Mouse (Mus musculus) E14TG2a.4 (cell line): Measurements from ENCODE around the gene Prph.

Experiments used
- H3K27me3 ChIP-seq: 2 replicates; pipeline ENCODE4 v1.6.1; 2014; ENCODE audit warnings: low read length, control low read depth; ENCODE audit not compliant: insufficient read depth
- H3K36me3 ChIP-seq: 2 replicates; pipeline ENCODE4 v1.6.1; 2014; ENCODE audit warnings: low read length, control low read depth; ENCODE audit not compliant: insufficient read depth
- H3K4me1 ChIP-seq: replicated peaks from 2 replicates; pipeline ENCODE4 v1.6.1; 2014; ENCODE audit warnings: low read depth, low read length, control low read depth
- H3K4me3 ChIP-seq: replicated peaks from 2 replicates; pipeline ENCODE4 v1.5.1; 2014; ENCODE audit warnings: mild to moderate bottlenecking, low read length
- H3K9me3 ChIP-seq: 2 replicates; pipeline ENCODE4 v1.6.1; 2014; ENCODE audit warnings: low read length, control low read depth
- CTCF ChIP-seq: conservative IDR thresholded peaks from 2 replicates; pipeline ENCODE4 v1.5.1; 2014; ENCODE audit warnings: low read length
- NANOG ChIP-seq: IDR thresholded peaks from 2 replicates; pipeline ENCODE4 v1.6.1; 2014; ENCODE audit warnings: borderline replicate concordance, low read length, mixed read lengths
- POU5F1 ChIP-seq: IDR thresholded peaks from 2 replicates; pipeline ENCODE4 v1.6.1; 2014; ENCODE audit warnings: low read length, borderline replicate concordance

The Prph gene

GRCm38 (mm10) chr15:99020171-99020570, 34.8 kb upstream of the Prph start:
- Histone ChIP-seq H3K4me1 (peaks cover 28% of the 10 kb centered on the region), H3K27me3 (no peaks in the 10 kb centered on the region), H3K4me3 (no peak overlapping the region), H3K9me3 (peaks cover 7% of the 10 kb centered on the region; the same call in 1 of the 2 replicates), H3K36me3 (no peaks in the 10 kb centered on the region)
- TF ChIP-seq NANOG = no peak
- TF ChIP-seq POU5F1 = no peak
- no peak for TF ChIP-seq CTCF

GRCm38 (mm10) chr15:99021255-99021654, 33.7 kb upstream of the Prph start:
- H3K4me1 ChIP-seq = peaks cover 29% of the 10 kb centered on the region
- no peaks in the 10 kb centered on the region for H3K36me3 ChIP-seq
- H3K9me3 ChIP-seq = peaks cover 7% of the 10 kb centered on the region; the same call in 1 of the 2 replicates
- no peak overlapping the region for H3K4me3 ChIP-seq
- H3K27me3 ChIP-seq = no peaks in the 10 kb centered on the region
- TF ChIP-seq CTCF (no peak), NANOG (no peak), POU5F1 (no peak)

GRCm38 (mm10) chr15:99024668-99025314, 30.2 kb upstream of the Prph start:
- TF ChIP-seq NANOG = no peak
- TF ChIP-seq POU5F1 = no peak
- TF ChIP-seq CTCF = peak; percentile 70
- H3K9me3 ChIP-seq = peaks cover 7% of the 10 kb centered on the region; the same call in 1 of the 2 replicates
- H3K27me3 ChIP-seq = no peaks in the 10 kb centered on the region
- H3K4me1 ChIP-seq = peaks cover 19% of the 10 kb centered on the region
- no peak overlapping the region for H3K4me3 ChIP-seq
- H3K36me3 ChIP-seq = no peaks in the 10 kb centered on the region

- H3K4me1 ChIP-seq = peaks cover 19% of the 10 kb centered on the region
- peaks cover 7% of the 10 kb centered on the region; the same call in 1 of the 2 replicates for H3K9me3 ChIP-seq
- H3K36me3 ChIP-seq = no peaks in the 10 kb centered on the region
- no peak for TF ChIP-seq POU5F1
- TF ChIP-seq NANOG = no peak
- no peak for TF ChIP-seq CTCF
- H3K4me3 ChIP-seq = no peak overlapping the region
- H3K27me3 ChIP-seq = no peaks in the 10 kb centered on the region
Observed at GRCm38 (mm10) chr15:99025414-99025813, 29.6 kb upstream of the Prph start.

GRCm38 (mm10) chr15:99026259-99026658, 28.7 kb upstream of the Prph start:
- H3K4me3 ChIP-seq = no peak overlapping the region
- H3K27me3 ChIP-seq = no peaks in the 10 kb centered on the region
- H3K4me1 ChIP-seq = peaks cover 22% of the 10 kb centered on the region
- H3K9me3 ChIP-seq = peaks cover 6% of the 10 kb centered on the region; the same call in 1 of the 2 replicates
- TF ChIP-seq NANOG (no peak), CTCF (peak; percentile 76)
- H3K36me3 ChIP-seq = no peaks in the 10 kb centered on the region

- H3K4me3 ChIP-seq = 0 out of 2 replicates have a peak overlapping the region, but pooled peaks have one; percentile 26
- no peaks in the 10 kb centered on the region for H3K9me3 ChIP-seq
- peaks cover 29% of the 10 kb centered on the region for H3K4me1 ChIP-seq
- H3K27me3 ChIP-seq = no peaks in the 10 kb centered on the region
- peaks cover 3% of the 10 kb centered on the region for H3K36me3 ChIP-seq
- no peak for TF ChIP-seq CTCF
- TF ChIP-seq POU5F1 = no peak
- TF ChIP-seq NANOG = no peak
Observed at GRCm38 (mm10) chr15:99027116-99027515, 27.9 kb upstream of the Prph start.

GRCm38 (mm10) chr15:99028874-99029458, 26.0 kb upstream of the Prph start:
- Histone ChIP-seq H3K9me3 (no peaks in the 10 kb centered on the region), H3K4me1 (peaks cover 48% of the 10 kb centered on the region), H3K27me3 (no peaks in the 10 kb centered on the region), H3K4me3 (peak overlapping the region; percentile 97), H3K36me3 (peaks cover 22% of the 10 kb centered on the region)
- no peak for TF ChIP-seq NANOG
- TF ChIP-seq POU5F1 = no peak
- no peak for TF ChIP-seq CTCF

GRCm38 (mm10) chr15:99029619-99030584, 25.1 kb upstream of the Prph start, which contains the start of gene Tuba1c:
Gene Tuba1c (plus strand): TSS chr15:99029891.
- H3K9me3 ChIP-seq = no peaks in the 10 kb centered on the region
- peaks cover 29% of the 10 kb centered on the region for H3K36me3 ChIP-seq
- H3K4me1 ChIP-seq = peaks cover 48% of the 10 kb centered on the region
- H3K27me3 ChIP-seq = no peaks in the 10 kb centered on the region
- no peak for TF ChIP-seq CTCF
- no peak for TF ChIP-seq NANOG
- no peak for TF ChIP-seq POU5F1
- H3K4me3 ChIP-seq = peak within 1 kb of the TSS; percentile 97
